Mouse (Mus musculus): Measurements from ENCODE around the gene Gm43951. TPM values are rescaled to one million over a fixed set of nuclear protein-coding genes. Genes with fewer than 3 reads are reported as not detected.
A peak's percentile ranks its signal among the peaks of the same experiment; 100 is the strongest.

The Gm43951 gene
- polyA plus RNA-seq (2012; rRNA removed): 0.08 and 0.11 TPM in 2 replicates

DNA sequence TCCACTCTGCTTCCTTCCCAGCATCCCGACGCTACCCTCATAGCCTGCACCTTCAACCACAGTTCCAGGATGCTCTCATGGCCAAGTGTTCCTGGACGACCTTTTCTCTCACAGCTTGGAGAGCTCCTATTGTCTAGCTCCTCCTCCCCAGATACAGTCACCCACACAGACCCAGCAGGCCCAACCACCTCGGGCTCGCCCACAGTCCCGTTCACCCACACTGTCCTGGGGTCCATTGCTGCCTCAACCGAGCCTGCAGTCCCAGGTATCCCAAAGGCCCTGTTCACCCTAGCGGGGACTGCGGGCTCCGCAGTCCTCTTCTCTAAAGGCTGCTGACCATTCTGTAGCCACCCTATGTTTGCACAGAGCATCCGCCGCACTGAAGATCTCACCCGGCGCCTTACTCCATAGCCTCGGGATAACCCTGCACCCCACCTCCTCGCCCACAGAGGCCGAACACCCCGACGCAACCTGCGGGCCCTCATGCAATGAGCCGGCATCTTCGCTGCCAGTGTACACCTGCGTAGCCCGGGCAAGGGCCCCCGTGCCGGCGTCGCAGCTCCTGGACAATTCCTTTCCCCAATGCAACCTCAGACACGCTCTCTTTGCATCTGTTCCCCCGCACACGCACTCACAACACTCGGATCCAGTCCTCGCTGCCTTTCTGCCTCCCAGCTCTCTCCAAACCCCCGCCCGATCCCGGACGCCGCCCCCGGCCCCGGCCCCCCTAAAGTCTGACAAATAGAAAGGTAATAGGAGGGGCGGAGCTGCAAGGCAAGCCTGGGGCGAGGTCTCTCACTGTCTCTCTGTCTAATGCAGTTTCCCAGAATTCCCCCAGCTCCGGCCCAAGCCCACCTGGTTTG lies at the start of gene Gm43951:
TSS of gene Gm43951 (minus strand) at position 500 of the 863 bp plus-strand sequence.
- 2% methylated on average over 43 of the region's 43 CpGs for WGBS
- Histone ChIP-seq H3K4me3 (ENCODE audit: extremely low read depth, insufficient read depth, insufficient read length) (peak within 1 kb of the TSS; percentile 81), H3K36me3 (ENCODE audit: control insufficient read depth, insufficient read depth, low read length) (peaks cover 6% of the 10 kb centered on the region), H3K4me1 (ENCODE audit: control insufficient read depth, insufficient read depth, insufficient read length) (no peaks in the 10 kb centered on the region; the same call in 1 of the 2 replicates), H3K27ac (ENCODE audit: insufficient read depth, low read length) (peak within 1 kb of the TSS; percentile 8; the same call in 1 of the 2 replicates), H3K27me3 (ENCODE audit: control insufficient read depth, insufficient read depth, low read length) (no peaks in the 10 kb centered on the region)
- no peak for DNase-seq (ENCODE audit: low read depth in 1 of 2, low spot score in 2 of 2)
- TF ChIP-seq CTCF (IDR thresholded peaks at IDR 0.05; ENCODE audit: extremely low read depth, insufficient read depth, insufficient read length, insufficient replicate concordance) (no peak), POLR2A (IDR thresholded peaks at IDR 0.05; ENCODE audit: low read depth, low read length) (no peak)

- Histone ChIP-seq H3K4me1 (ENCODE audit: control insufficient read depth, insufficient read depth, insufficient read length) (no peaks in the 10 kb centered on the region), H3K27me3 (ENCODE audit: control insufficient read depth, insufficient read depth, low read length) (no peaks in the 10 kb centered on the region), H3K27ac (ENCODE audit: insufficient read depth, low read length) (no peak overlapping the region), H3K36me3 (ENCODE audit: control insufficient read depth, insufficient read depth, low read length) (no peaks in the 10 kb centered on the region), H3K4me3 (ENCODE audit: extremely low read depth, insufficient read depth, insufficient read length) (no peak overlapping the region)
- DNase-seq (ENCODE audit: low read depth in 1 of 2, low spot score in 2 of 2): no peak
- WGBS: 85% methylated on average over 2 of the region's 2 CpGs
- no peak for TF ChIP-seq POLR2A (IDR thresholded peaks at IDR 0.05; ENCODE audit: low read depth, low read length)
- no peak for TF ChIP-seq CTCF (IDR thresholded peaks at IDR 0.05; ENCODE audit: extremely low read depth, insufficient read depth, insufficient read length, insufficient replicate concordance)
Observed at GRCm38 (mm10) chr11:72256441-72256840, 49.8 kb upstream of the Gm43951 start.

DNA sequence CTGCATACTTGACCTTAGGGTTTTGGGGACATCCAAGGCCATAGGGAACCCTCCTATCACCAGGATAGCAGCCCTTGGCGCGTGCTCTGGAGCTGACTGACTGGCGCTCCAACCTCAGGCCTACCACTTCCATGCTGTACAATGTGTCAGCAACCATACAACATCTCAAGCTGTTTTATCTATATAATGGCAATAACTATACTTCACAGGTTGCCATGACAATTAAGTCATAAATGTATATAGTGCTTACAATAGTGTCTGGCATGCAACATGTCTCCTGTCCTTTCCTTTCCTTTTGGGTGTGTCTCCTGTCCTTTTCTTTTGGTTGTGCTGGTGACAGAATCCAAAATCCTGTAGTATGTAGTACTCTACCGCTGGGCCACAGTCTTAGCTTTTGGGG lies 49.0 kb upstream of the Gm43951 start:
- Histone ChIP-seq H3K36me3 (ENCODE audit: control insufficient read depth, insufficient read depth, low read length) (no peaks in the 10 kb centered on the region), H3K4me1 (ENCODE audit: control insufficient read depth, insufficient read depth, insufficient read length) (no peaks in the 10 kb centered on the region), H3K27ac (ENCODE audit: insufficient read depth, low read length) (no peak overlapping the region), H3K27me3 (ENCODE audit: control insufficient read depth, insufficient read depth, low read length) (no peaks in the 10 kb centered on the region), H3K4me3 (ENCODE audit: extremely low read depth, insufficient read depth, insufficient read length) (no peak overlapping the region)
- no peak for DNase-seq (ENCODE audit: low read depth in 1 of 2, low spot score in 2 of 2)
- no peak for TF ChIP-seq CTCF (IDR thresholded peaks at IDR 0.05; ENCODE audit: extremely low read depth, insufficient read depth, insufficient read length, insufficient replicate concordance)
- TF ChIP-seq POLR2A (IDR thresholded peaks at IDR 0.05; ENCODE audit: low read depth, low read length): no peak
- WGBS: 93% methylated on average over 4 of the region's 4 CpGs

- TF ChIP-seq CTCF (IDR thresholded peaks at IDR 0.05; ENCODE audit: extremely low read depth, insufficient read depth, insufficient read length, insufficient replicate concordance): no peak
- TF ChIP-seq POLR2A (IDR thresholded peaks at IDR 0.05; ENCODE audit: low read depth, low read length): no peak
- DNase-seq (ENCODE audit: low read depth in 1 of 2, low spot score in 2 of 2): no peak
Observed at GRCm38 (mm10) chr11:72245196-72245753, 38.6 kb upstream of the Gm43951 start.

DNA sequence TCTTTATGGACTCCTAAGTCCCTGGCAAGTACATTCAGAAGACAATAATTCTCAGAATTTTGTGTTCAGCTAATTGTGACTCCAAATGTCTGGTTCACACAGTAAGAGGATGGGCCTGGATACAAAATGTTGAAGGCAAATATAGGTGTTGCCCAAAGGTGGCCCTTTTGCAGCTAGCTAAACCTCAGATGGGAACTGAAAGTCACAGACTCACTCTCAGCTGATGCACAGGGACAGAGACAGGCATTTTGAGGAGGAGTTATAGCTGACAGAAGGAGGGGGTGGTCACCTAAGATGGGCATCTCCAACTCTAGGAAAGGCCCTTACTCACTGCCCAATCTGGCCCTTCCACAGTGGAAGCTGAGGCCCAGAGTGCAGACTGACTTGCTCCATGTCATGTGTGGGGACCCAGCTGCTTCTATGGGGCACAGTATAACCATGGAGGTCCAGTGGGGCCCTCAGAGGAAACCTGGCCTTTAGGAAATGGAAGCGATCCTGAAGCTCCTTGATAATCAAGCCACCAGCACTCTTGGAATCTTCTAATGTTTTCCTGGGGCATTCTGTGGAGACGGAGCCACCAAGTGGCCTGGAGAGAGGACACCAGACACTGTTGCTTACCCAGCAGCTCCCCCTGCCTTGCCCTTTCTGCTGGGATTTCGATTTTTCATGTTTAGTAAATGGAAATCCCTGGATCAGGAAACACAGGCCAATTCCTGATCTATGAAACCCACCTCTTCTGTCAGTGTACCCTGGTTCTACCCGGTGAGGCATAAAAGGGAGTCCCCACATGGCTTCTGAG lies 33.6 kb upstream of the Gm43951 start:
- TF ChIP-seq POLR2A (IDR thresholded peaks at IDR 0.05; ENCODE audit: low read depth, low read length) (no peak), CTCF (IDR thresholded peaks at IDR 0.05; ENCODE audit: extremely low read depth, insufficient read depth, insufficient read length, insufficient replicate concordance) (no peak)
- Histone ChIP-seq H3K36me3 (ENCODE audit: control insufficient read depth, insufficient read depth, low read length) (no peaks in the 10 kb centered on the region), H3K27me3 (ENCODE audit: control insufficient read depth, insufficient read depth, low read length) (no peaks in the 10 kb centered on the region), H3K4me1 (ENCODE audit: control insufficient read depth, insufficient read depth, insufficient read length) (no peaks in the 10 kb centered on the region), H3K4me3 (ENCODE audit: extremely low read depth, insufficient read depth, insufficient read length) (no peak overlapping the region), H3K27ac (ENCODE audit: insufficient read depth, low read length) (no peak overlapping the region)
- DNase-seq (ENCODE audit: low read depth in 1 of 2, low spot score in 2 of 2): no peak
- 70% methylated on average over 4 of the region's 4 CpGs for whole genome bisulfite sequencing

More at GRCm38 (mm10) chr11:72245196-72245753, 38.6 kb upstream of the Gm43951 start:
- Histone ChIP-seq H3K4me1 (ENCODE audit: control insufficient read depth, insufficient read depth, insufficient read length) (no peaks in the 10 kb centered on the region), H3K27me3 (ENCODE audit: control insufficient read depth, insufficient read depth, low read length) (no peaks in the 10 kb centered on the region), H3K4me3 (ENCODE audit: extremely low read depth, insufficient read depth, insufficient read length) (no peak overlapping the region), H3K27ac (ENCODE audit: insufficient read depth, low read length) (no peak overlapping the region), H3K36me3 (ENCODE audit: control insufficient read depth, insufficient read depth, low read length) (no peaks in the 10 kb centered on the region)
- WGBS: 89% methylated on average over 8 of the region's 8 CpGs

GRCm38 (mm10) chr11:72234013-72234412 lies 27.4 kb upstream of the Gm43951 start:
- Histone ChIP-seq H3K4me1 (ENCODE audit: control insufficient read depth, insufficient read depth, insufficient read length) (no peaks in the 10 kb centered on the region), H3K27me3 (ENCODE audit: control insufficient read depth, insufficient read depth, low read length) (no peaks in the 10 kb centered on the region), H3K4me3 (ENCODE audit: extremely low read depth, insufficient read depth, insufficient read length) (no peak overlapping the region), H3K27ac (ENCODE audit: insufficient read depth, low read length) (no peak overlapping the region), H3K36me3 (ENCODE audit: control insufficient read depth, insufficient read depth, low read length) (no peaks in the 10 kb centered on the region)
- no peak for DNase-seq (ENCODE audit: low read depth in 1 of 2, low spot score in 2 of 2)
- 72% methylated on average over 5 of the region's 5 CpGs for WGBS
- TF ChIP-seq CTCF (IDR thresholded peaks at IDR 0.05; ENCODE audit: extremely low read depth, insufficient read depth, insufficient read length, insufficient replicate concordance) (no peak), POLR2A (IDR thresholded peaks at IDR 0.05; ENCODE audit: low read depth, low read length) (no peak)
